Mouse (Mus musculus) cortical plate, adult 2 months (tissue): Measurements from ENCODE around the gene Galnt3.

Experiments
- CTCF ChIP-seq: fragments of 200-500 bp; IDR thresholded peaks from 2 replicates; pipeline ENCODE4 v1.5.1; 2011; ENCODE audit warnings: mild to moderate bottlenecking, control low read depth, low read length; ENCODE audit not compliant: insufficient read depth; ENCODE audit errors: extremely low read depth
- POLR2A ChIP-seq: fragments of 200-500 bp; IDR thresholded peaks from 2 replicates; pipeline ENCODE4 v1.6.1; 2011; ENCODE audit warnings: mild to moderate bottlenecking, low read length, control low read depth; ENCODE audit not compliant: insufficient read depth; ENCODE audit errors: extremely low read depth

GRCm38 (mm10) chr2:66143284-66143683 lies 18.5 kb upstream of the Galnt3 start:
- TF ChIP-seq CTCF, result no peak
- TF ChIP-seq POLR2A, result no peak
